9 mouse cellular contexts compared by ENCODE assay signal in genomic region chr17:28208314-28208612, GRCm38 (mm10). TPM values are rescaled to one million over a fixed set of nuclear protein-coding genes. Genes with fewer than 3 reads are reported as not detected.
DNase-seq lines count a peak whose midpoint lies in the region; ATAC-seq and TF ChIP-seq lines count a peak whose summit lies in the region.
"Had no signal": no experiment of that assay in that cellular context is flagged by ENCODE, and none has a peak within 500 bp of the region (broad histone marks: within the 10 kb centered on the region; RNA-seq: fewer than 3 reads in every experiment).

No protein-coding gene starts in this region.

- WGBS in heart, embryonic 11.5 days (ENCODE audit: insufficient replicate concordance): 70% methylated on average over 8 of the region's 8 CpGs
- 4% methylated on average over 8 of the region's 8 CpGs for WGBS in thymus, adult 2 months
- 12% methylated on average over 8 of the region's 8 CpGs for WGBS in liver, embryonic 14.5 days (ENCODE audit: insufficient replicate concordance)
- 69% methylated on average over 8 of the region's 8 CpGs for WGBS in stomach, postnatal 0 days

- DNase-seq in heart, adult 11 months: no peak
- DNase-seq in thymus, adult 2 months: no peak
- no peak for DNase-seq in thymus, postnatal 36 days
- DNase-seq in liver, embryonic 14.5 days (ENCODE audit: low read depth in 3 of 3, low spot score in 3 of 3): no peak
- DNase-seq in stomach, postnatal 0 days (ENCODE audit: low spot score): no peak
- no peak for DNase-seq in yolk sac, embryonic 10.5 days (ENCODE audit: low spot score)

- H3K4me1 ChIP-seq in heart, embryonic 11.5 days (ENCODE audit: control insufficient read depth, insufficient read depth, low read length): peaks cover 16% of the 10 kb centered on the region; the same call in 1 of the 2 replicates
- peaks cover 56% of the 10 kb centered on the region for H3K4me1 ChIP-seq in thymus, adult 2 months (replicated peaks; ENCODE audit: control insufficient read depth, insufficient read depth, low read length)
- peaks cover 0 to 17% of the 10 kb centered on the region in 2 experiments; a peak in 3 of 4 replicates for H3K4me1 ChIP-seq in liver, embryonic 14.5 days (replicated peaks; ENCODE audit: control insufficient read depth in 2 of 2, insufficient read depth in 2 of 2, low read length in 1 of 2)
- H3K4me1 ChIP-seq in stomach, postnatal 0 days (replicated peaks; ENCODE audit: control insufficient read depth, insufficient read depth): peaks cover 2% of the 10 kb centered on the region; the same call in 1 of the 2 replicates
- H3K4me1 ChIP-seq: midbrain, embryonic 12.5 days had no signal

- peak overlapping the region; percentile 39 for H3K4me3 ChIP-seq in heart, embryonic 11.5 days (ENCODE audit: low read depth, low read length)
- peak overlapping the region; percentile 56 for H3K4me3 ChIP-seq in thymus, adult 2 months (ENCODE audit: control insufficient read depth, insufficient read depth, low read length)
- H3K4me3 ChIP-seq in liver, embryonic 14.5 days (ENCODE audit: insufficient read depth in 1 of 2, low read depth in 2 of 2, low read length in 2 of 2): peak overlapping the region; percentile 57 to 72
- H3K4me3 ChIP-seq in stomach, postnatal 0 days (ENCODE audit: low read depth, low read length): peak overlapping the region; percentile 44
- H3K4me3 ChIP-seq: midbrain, embryonic 12.5 days had no signal

- no peak overlapping the region for H3K27ac ChIP-seq in heart, embryonic 11.5 days (ENCODE audit: low read depth, low read length)
- peak overlapping the region; percentile 70 for H3K27ac ChIP-seq in thymus, adult 2 months (ENCODE audit: control insufficient read depth, insufficient read depth, low read length)
- no peak overlapping the region for H3K27ac ChIP-seq in liver, embryonic 14.5 days
- peak overlapping the region; percentile 88; the same call in 1 of the 2 replicates for H3K27ac ChIP-seq in stomach, postnatal 0 days (replicated peaks)

- H3K4me2 ChIP-seq in heart, embryonic 11.5 days: peak overlapping the region; percentile 71
- H3K4me2 ChIP-seq in liver, embryonic 14.5 days (ENCODE audit: low read depth): peak overlapping the region; percentile 72
- peak overlapping the region; percentile 64 for H3K4me2 ChIP-seq in stomach, postnatal 0 days (replicated peaks; ENCODE audit: low read depth)

- TF ChIP-seq POLR2A in thymus, adult 2 months (IDR thresholded peaks at IDR 0.05; ENCODE audit: control insufficient read depth, extremely low read depth, insufficient read depth, low read length, poor library complexity): no peak

- no peak for TF ChIP-seq EP300 in liver, embryonic 14.5 days (IDR thresholded peaks at IDR 0.05; ENCODE audit: low read depth)
- no peak for TF ChIP-seq EP300 in stomach, postnatal 0 days (optimal IDR thresholded peaks at IDR 0.05)

- peak overlapping the region; percentile 69; the same call in 1 of the 2 replicates for H3K9ac ChIP-seq in heart, embryonic 11.5 days (ENCODE audit: low read depth, low read length)
- peak overlapping the region; percentile 47 for H3K9ac ChIP-seq in liver, embryonic 14.5 days (replicated peaks)
- peak overlapping the region; percentile 74 for H3K9ac ChIP-seq in stomach, postnatal 0 days (ENCODE audit: low read length)

- no peaks in the 10 kb centered on the region; the same call in 1 of the 2 replicates for H3K36me3 ChIP-seq in heart, embryonic 11.5 days (ENCODE audit: control insufficient read depth, insufficient read depth, low read length)
- H3K36me3 ChIP-seq in thymus, adult 2 months (ENCODE audit: control insufficient read depth, insufficient read depth, low read length): no peaks in the 10 kb centered on the region
- no peaks in the 10 kb centered on the region for H3K36me3 ChIP-seq in liver, embryonic 14.5 days (replicated peaks; ENCODE audit: control insufficient read depth, insufficient read depth, low read depth)
- no peaks in the 10 kb centered on the region for H3K36me3 ChIP-seq in stomach, postnatal 0 days (ENCODE audit: control insufficient read depth, insufficient read depth, low read length)

- TF ChIP-seq CTCF in thymus, adult 2 months (IDR thresholded peaks at IDR 0.05; ENCODE audit: borderline replicate concordance, control insufficient read depth, extremely low read depth, insufficient read depth, low read length, poor library complexity): no peak
- TF ChIP-seq CTCF in liver, embryonic 14.5 days (IDR thresholded peaks at IDR 0.05; ENCODE audit: low read depth): no peak
- no peak for TF ChIP-seq CTCF in stomach, postnatal 0 days (IDR thresholded peaks at IDR 0.05; ENCODE audit: low read depth)

- no peak for ATAC-seq in heart, embryonic 11.5 days (replicated peaks; ENCODE audit: insufficient number of reproducible peaks, low FRiP score, low TSS enrichment)
- ATAC-seq in liver, embryonic 14.5 days (ENCODE audit: insufficient read depth): no peak; the same call in 1 of the 2 replicates
- ATAC-seq in stomach, postnatal 0 days (ENCODE audit: low FRiP score, low TSS enrichment): no peak
- ATAC-seq in frontal cortex, adult (ENCODE audit: low TSS enrichment): no peak

- H3K27me3 ChIP-seq in heart, embryonic 11.5 days (ENCODE audit: control insufficient read depth, insufficient read depth, low read length): no peaks in the 10 kb centered on the region
- no peaks in the 10 kb centered on the region for H3K27me3 ChIP-seq in thymus, adult 2 months (ENCODE audit: control insufficient read depth, insufficient read depth, low read length)
- no peaks in the 10 kb centered on the region for H3K27me3 ChIP-seq in liver, embryonic 14.5 days (ENCODE audit: control insufficient read depth, insufficient read depth, low read length)
- no peaks in the 10 kb centered on the region for H3K27me3 ChIP-seq in stomach, postnatal 0 days (ENCODE audit: control insufficient read depth, insufficient read depth, low read length)
- H3K27me3 ChIP-seq: midbrain, embryonic 12.5 days had no signal

- H3K9me3 ChIP-seq in heart, embryonic 11.5 days (replicated peaks; ENCODE audit: control insufficient read depth, low read length): no peaks in the 10 kb centered on the region
- H3K9me3 ChIP-seq in liver, embryonic 14.5 days (ENCODE audit: control insufficient read depth, low read length): no peaks in the 10 kb centered on the region
- H3K9me3 ChIP-seq in stomach, postnatal 0 days (ENCODE audit: control insufficient read depth, low read length): no peaks in the 10 kb centered on the region
- H3K9me3 ChIP-seq: midbrain, embryonic 12.5 days had no signal

RNA-seq across cellular contexts. Expression of gene Def6, which starts 0.7 kb away (rescaled TPM):
- polyA plus RNA-seq in heart, embryonic 11.5 days (2014; fragmentation: Nextera tagmentation; extraction: Ambion mirVana): 2.6 and 2.8 TPM in 2 replicates
- polyA plus RNA-seq in thymus, adult 2 months (2012; rRNA removed): 247 and 277 TPM in 2 replicates
- polyA plus RNA-seq in liver, embryonic 14.5 days (2012; rRNA removed): 6.6 and 10.4 TPM in 2 replicates
- 5.5 and 5.7 TPM in 2 replicates for polyA plus RNA-seq in liver, embryonic 14.5 days (2014; fragmentation: Nextera tagmentation; extraction: Ambion mirVana)
- polyA plus RNA-seq in stomach, postnatal 0 days (2015; fragmentation: Nextera tagmentation; extraction: Ambion mirVana): 11.4 and 12.0 TPM in 2 replicates

RNA-seq across cellular contexts. Expression of gene Ppard, which starts 24.2 kb away (rescaled TPM):
- 1.8 and 2.0 TPM in 2 replicates for polyA plus RNA-seq in heart, embryonic 11.5 days (2014; fragmentation: Nextera tagmentation; extraction: Ambion mirVana)
- polyA plus RNA-seq in thymus, adult 2 months (2012; rRNA removed): 50.7 and 51.6 TPM in 2 replicates
- 5.6 and 6.5 TPM in 2 replicates for polyA plus RNA-seq in liver, embryonic 14.5 days (2012; rRNA removed)
- polyA plus RNA-seq in liver, embryonic 14.5 days (2014; fragmentation: Nextera tagmentation; extraction: Ambion mirVana): 0.76 and 0.92 TPM in 2 replicates
- 3.1 and 3.4 TPM in 2 replicates for polyA plus RNA-seq in stomach, postnatal 0 days (2015; fragmentation: Nextera tagmentation; extraction: Ambion mirVana)

RNA-seq across cellular contexts. Expression of gene Zfp523, which starts 31.3 kb away (rescaled TPM):
- 19.5 and 21.0 TPM in 2 replicates for polyA plus RNA-seq in heart, embryonic 11.5 days (2014; fragmentation: Nextera tagmentation; extraction: Ambion mirVana)
- 55.5 and 55.7 TPM in 2 replicates for polyA plus RNA-seq in thymus, adult 2 months (2012; rRNA removed)
- polyA plus RNA-seq in liver, embryonic 14.5 days (2012; rRNA removed): 6.1 and 7.5 TPM in 2 replicates
- 4.3 and 5.4 TPM in 2 replicates for polyA plus RNA-seq in liver, embryonic 14.5 days (2014; fragmentation: Nextera tagmentation; extraction: Ambion mirVana)
- polyA plus RNA-seq in stomach, postnatal 0 days (2015; fragmentation: Nextera tagmentation; extraction: Ambion mirVana): 17.2 and 18.1 TPM in 2 replicates

Comparison
In these comparisons a context has a peak if more than half of its experiments do, and no peak if none do; other contexts are left out.
1. H3K27ac ChIP-seq: peak in thymus, adult 2 months (single experiment) and stomach, postnatal 0 days (single experiment); none in heart, embryonic 11.5 days (single experiment) and liver, embryonic 14.5 days (single experiment).
2. RNA of gene Def6, which starts 0.7 kb away (polyA plus RNA-seq): 247 to 277 TPM in thymus, adult 2 months; 11.4 to 12.0 TPM in stomach, postnatal 0 days, 5.5 to 10.4 TPM in liver, embryonic 14.5 days and 2.6 to 2.8 TPM in heart, embryonic 11.5 days; every median in the first group is over 10 times any median in the second.
3. Peak in every context shown above with its lines, with median percentiles within 50 percentile points of each other: H3K4me2 ChIP-seq, H3K4me3 ChIP-seq and H3K9ac ChIP-seq.